Mouse (Mus musculus): ENCODE measurements around the gene Cib1. TPM values are rescaled to one million over a fixed set of nuclear protein-coding genes. Genes with fewer than 3 reads are reported as not detected.
A peak's percentile ranks its signal among the peaks of the same experiment; 100 is the strongest.

Cib1 gene
- polyA plus RNA-seq, 1 experiment from 2014 or later, result 189 TPM

DNA sequence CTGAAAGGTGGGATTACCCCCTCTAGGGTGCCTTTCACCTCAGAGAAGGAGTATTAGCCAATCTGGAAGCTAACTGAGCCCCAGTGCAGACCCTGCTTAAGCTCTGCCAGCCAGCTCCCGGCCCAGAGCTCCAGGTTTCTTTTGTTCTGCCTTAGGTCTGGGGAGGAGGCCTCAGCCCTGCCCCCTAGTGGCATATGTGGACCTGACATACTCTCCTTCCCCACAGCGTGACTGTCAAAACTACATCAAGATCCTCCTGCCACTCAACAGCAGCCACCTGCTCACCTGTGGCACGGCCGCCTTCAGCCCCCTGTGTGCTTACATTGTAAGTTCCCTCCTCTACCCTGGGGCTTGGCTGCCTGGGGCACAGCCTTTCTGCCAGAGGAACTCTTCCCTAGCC lies 17.2 kb downstream of the Cib1 start:
- DNase-seq (ENCODE audit: low spot score) (peak; percentile 82), ATAC-seq (ENCODE audit: low FRiP score, low TSS enrichment) (peak; percentile 77)
- no peaks in the 10 kb centered on the region for H3K9me3 ChIP-seq (ENCODE audit: control insufficient read depth, low read length)
- H3K4me2 ChIP-seq (replicated peaks; ENCODE audit: low read depth), result no peak overlapping the region
- TF ChIP-seq CTCF (IDR thresholded peaks at IDR 0.05; ENCODE audit: low read depth) (peak; percentile 89), EP300 (optimal IDR thresholded peaks at IDR 0.05) (no peak)
- H3K27me3 ChIP-seq (ENCODE audit: control insufficient read depth, insufficient read depth, low read length), result no peaks in the 10 kb centered on the region
- peaks cover 25% of the 10 kb centered on the region for H3K36me3 ChIP-seq (ENCODE audit: control insufficient read depth, insufficient read depth, low read length)
- H3K9ac ChIP-seq (ENCODE audit: low read length), result no peak overlapping the region
- WGBS, result 26% methylated on average over 4 of the region's 4 CpGs
- H3K4me1 ChIP-seq (replicated peaks; ENCODE audit: control insufficient read depth, insufficient read depth), result no peaks in the 10 kb centered on the region
- H3K4me3 ChIP-seq (ENCODE audit: low read depth, low read length), result no peak overlapping the region
- no peak overlapping the region for H3K27ac ChIP-seq (replicated peaks)

- Histone ChIP-seq H3K4me2 (replicated peaks; ENCODE audit: low read depth) (no peak overlapping the region), H3K27me3 (ENCODE audit: control insufficient read depth, insufficient read depth, low read length) (no peaks in the 10 kb centered on the region), H3K4me1 (replicated peaks; ENCODE audit: control insufficient read depth, insufficient read depth) (no peaks in the 10 kb centered on the region), H3K9ac (ENCODE audit: low read length) (no peak overlapping the region), H3K27ac (replicated peaks) (no peak overlapping the region), H3K36me3 (ENCODE audit: control insufficient read depth, insufficient read depth, low read length) (peaks cover 15% of the 10 kb centered on the region), H3K9me3 (ENCODE audit: control insufficient read depth, low read length) (no peaks in the 10 kb centered on the region), H3K4me3 (ENCODE audit: low read depth, low read length) (no peak overlapping the region)
- no peak for DNase-seq (ENCODE audit: low spot score)
- 84% methylated on average over 8 of the region's 8 CpGs for WGBS
- TF ChIP-seq EP300 (optimal IDR thresholded peaks at IDR 0.05) (no peak), CTCF (IDR thresholded peaks at IDR 0.05; ENCODE audit: low read depth) (no peak)
- no peak for ATAC-seq (ENCODE audit: low FRiP score, low TSS enrichment)
These were observed 18.2 kb downstream of the Cib1 start for GRCm38 (mm10) chr7:80214459-80214858.

GRCm38 (mm10) chr7:80213604-80214003 lies 19.0 kb downstream of the Cib1 start:
- Histone ChIP-seq H3K4me2 (replicated peaks; ENCODE audit: low read depth) (no peak overlapping the region), H3K9me3 (ENCODE audit: control insufficient read depth, low read length) (no peaks in the 10 kb centered on the region), H3K4me3 (ENCODE audit: low read depth, low read length) (no peak overlapping the region), H3K27ac (replicated peaks) (no peak overlapping the region), H3K9ac (ENCODE audit: low read length) (no peak overlapping the region), H3K36me3 (ENCODE audit: control insufficient read depth, insufficient read depth, low read length) (peaks cover 7% of the 10 kb centered on the region; the same call in 1 of the 2 replicates), H3K4me1 (replicated peaks; ENCODE audit: control insufficient read depth, insufficient read depth) (peaks cover 5% of the 10 kb centered on the region; the same call in 1 of the 2 replicates), H3K27me3 (ENCODE audit: control insufficient read depth, insufficient read depth, low read length) (no peaks in the 10 kb centered on the region)
- DNase-seq (ENCODE audit: low spot score), result no peak
- TF ChIP-seq EP300 (optimal IDR thresholded peaks at IDR 0.05), result no peak
- TF ChIP-seq CTCF (IDR thresholded peaks at IDR 0.05; ENCODE audit: low read depth), result no peak
- no peak for ATAC-seq (ENCODE audit: low FRiP score, low TSS enrichment)
- WGBS, result 89% methylated on average over 7 of the region's 7 CpGs

DNA sequence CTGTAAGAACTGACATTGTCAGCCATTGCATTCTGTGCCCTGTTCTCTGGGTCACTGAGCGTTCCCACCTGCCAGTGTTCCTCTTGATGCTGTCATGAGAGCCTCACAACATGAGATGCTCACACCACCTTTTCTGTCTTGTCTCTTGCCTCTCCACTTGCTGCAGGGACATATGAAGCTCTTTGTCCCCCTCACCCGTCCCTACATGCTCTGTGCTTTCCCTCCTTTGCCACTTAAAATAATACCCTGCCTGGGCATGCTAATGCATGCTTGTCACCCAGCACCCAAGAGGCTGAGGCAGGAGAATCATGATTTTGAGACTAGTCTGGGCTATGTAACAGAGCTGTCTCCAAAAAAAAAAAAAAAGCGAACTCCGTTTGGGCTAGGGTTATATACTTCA lies 21.6 kb downstream of the Cib1 start:
- Histone ChIP-seq H3K27ac (replicated peaks) (no peak overlapping the region), H3K4me1 (replicated peaks; ENCODE audit: control insufficient read depth, insufficient read depth) (peaks cover 13% of the 10 kb centered on the region; the same call in 1 of the 2 replicates), H3K9ac (ENCODE audit: low read length) (no peak overlapping the region), H3K4me2 (replicated peaks; ENCODE audit: low read depth) (no peak overlapping the region), H3K4me3 (ENCODE audit: low read depth, low read length) (no peak overlapping the region), H3K27me3 (ENCODE audit: control insufficient read depth, insufficient read depth, low read length) (no peaks in the 10 kb centered on the region), H3K36me3 (ENCODE audit: control insufficient read depth, insufficient read depth, low read length) (peaks cover 4% of the 10 kb centered on the region; the same call in 1 of the 2 replicates), H3K9me3 (ENCODE audit: control insufficient read depth, low read length) (no peaks in the 10 kb centered on the region)
- TF ChIP-seq CTCF (IDR thresholded peaks at IDR 0.05; ENCODE audit: low read depth) (no peak), EP300 (optimal IDR thresholded peaks at IDR 0.05) (no peak)
- ATAC-seq (ENCODE audit: low FRiP score, low TSS enrichment) (no peak), DNase-seq (ENCODE audit: low spot score) (no peak)
- WGBS, result 75% methylated on average over 4 of the region's 4 CpGs

GRCm38 (mm10) chr7:80209669-80210068 lies 22.9 kb downstream of the Cib1 start:
- Histone ChIP-seq H3K4me2 (replicated peaks; ENCODE audit: low read depth) (no peak overlapping the region), H3K4me3 (ENCODE audit: low read depth, low read length) (no peak overlapping the region), H3K9ac (ENCODE audit: low read length) (peak overlapping the region; percentile 14), H3K27me3 (ENCODE audit: control insufficient read depth, insufficient read depth, low read length) (no peaks in the 10 kb centered on the region), H3K9me3 (ENCODE audit: control insufficient read depth, low read length) (no peaks in the 10 kb centered on the region), H3K27ac (replicated peaks) (peak overlapping the region; percentile 97), H3K4me1 (replicated peaks; ENCODE audit: control insufficient read depth, insufficient read depth) (peaks cover 13% of the 10 kb centered on the region; the same call in 1 of the 2 replicates), H3K36me3 (ENCODE audit: control insufficient read depth, insufficient read depth, low read length) (peaks cover 4% of the 10 kb centered on the region; the same call in 1 of the 2 replicates)
- DNase-seq (ENCODE audit: low spot score) (no peak), ATAC-seq (ENCODE audit: low FRiP score, low TSS enrichment) (no peak)
- 65% methylated on average over 6 of the region's 6 CpGs for WGBS
- TF ChIP-seq CTCF (IDR thresholded peaks at IDR 0.05; ENCODE audit: low read depth) (no peak), EP300 (optimal IDR thresholded peaks at IDR 0.05) (no peak)

GRCm38 (mm10) chr7:80208738-80209430 lies 23.7 kb downstream of the Cib1 start:
- peak; percentile 70 for ATAC-seq (ENCODE audit: low FRiP score, low TSS enrichment)
- H3K4me3 ChIP-seq (ENCODE audit: low read depth, low read length), result no peak overlapping the region
- no peaks in the 10 kb centered on the region for H3K27me3 ChIP-seq (ENCODE audit: control insufficient read depth, insufficient read depth, low read length)
- WGBS, result 33% methylated on average over 10 of the region's 10 CpGs
- peaks cover 4% of the 10 kb centered on the region; the same call in 1 of the 2 replicates for H3K36me3 ChIP-seq (ENCODE audit: control insufficient read depth, insufficient read depth, low read length)
- TF ChIP-seq EP300 (optimal IDR thresholded peaks at IDR 0.05) (no peak), CTCF (IDR thresholded peaks at IDR 0.05; ENCODE audit: low read depth) (no peak)
- H3K4me1 ChIP-seq (replicated peaks; ENCODE audit: control insufficient read depth, insufficient read depth), result peaks cover 13% of the 10 kb centered on the region; the same call in 1 of the 2 replicates
- no peaks in the 10 kb centered on the region for H3K9me3 ChIP-seq (ENCODE audit: control insufficient read depth, low read length)
- peak overlapping the region; percentile 35; the same call in 1 of the 2 replicates for H3K9ac ChIP-seq (ENCODE audit: low read length)
- H3K4me2 ChIP-seq (replicated peaks; ENCODE audit: low read depth), result peak overlapping the region; percentile 34
- H3K27ac ChIP-seq (replicated peaks), result peak overlapping the region; percentile 97
- peak; percentile 74 for DNase-seq (ENCODE audit: low spot score)
